ENCODE assay signal across 17 mouse cellular contexts in the genomic region with DNA sequence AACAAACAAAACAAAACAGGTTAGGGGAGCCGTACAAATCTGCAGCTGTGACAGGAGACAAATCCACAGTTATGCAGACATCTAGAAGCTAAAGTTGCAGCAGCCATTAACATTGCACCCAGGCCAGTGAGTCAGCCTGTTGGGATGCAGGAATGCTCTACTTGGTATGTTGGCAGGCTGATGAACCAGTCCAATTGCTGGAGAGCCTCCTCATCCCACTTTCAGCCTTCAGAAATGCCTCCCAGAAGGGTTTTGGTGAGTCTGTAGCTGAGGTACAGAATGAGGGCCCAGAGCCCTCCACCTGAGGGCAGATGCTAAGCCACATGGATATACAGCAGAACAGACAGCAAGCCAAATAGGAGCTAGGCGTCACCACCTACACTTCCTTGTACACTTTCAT.
DNase-seq lines count a peak whose midpoint lies in the region; ATAC-seq and TF ChIP-seq lines count a peak whose summit lies in the region.
"Had no signal": no experiment of that assay in that cellular context is flagged by ENCODE, and none has a peak within 500 bp of the region (broad histone marks: within the 10 kb centered on the region; RNA-seq: fewer than 3 reads in every experiment).

No protein-coding gene starts in this region.

- H3K9me3 ChIP-seq in heart, embryonic 14.5 days (ENCODE audit: control insufficient read depth, low read length): no peaks in the 10 kb centered on the region
- H3K9me3 ChIP-seq: forebrain, embryonic 15.5 days; midbrain, embryonic 15.5 days had no signal

- DNase-seq in heart, adult 18-20 months: no peak
- DNase-seq in 3134 (ENCODE audit: extremely low read depth, insufficient read length, low spot score): peak; percentile 73
- DNase-seq in Muller cell, postnatal 12 days (ENCODE audit: inconsistent ontology term): peak; percentile 91
- no peak for DNase-seq in T-cell, adult 2 months (ENCODE audit: low spot score)
- DNase-seq in gastrocnemius, postnatal 14 days: no peak
- DNase-seq: cerebellum, adult 11-12 months; heart, postnatal 14 days; kidney, adult 2 months; kidney, postnatal 36 days; left cerebral cortex, postnatal 4 days; right cerebral cortex, postnatal 4 days; thymus, adult 18-20 months had no signal

- H3K4me2 ChIP-seq in heart, embryonic 14.5 days (ENCODE audit: low read length): no peak overlapping the region
- H3K4me2 ChIP-seq: forebrain, embryonic 15.5 days; midbrain, embryonic 15.5 days had no signal

- peak overlapping the region; percentile 21 to 44 for H3K27ac ChIP-seq in heart, embryonic 14.5 days (replicated peaks in 1 of 2; ENCODE audit: control insufficient read depth in 1 of 2, insufficient read depth in 1 of 2, low read depth in 2 of 2, low read length in 2 of 2)
- peak overlapping the region; percentile 93 for H3K27ac ChIP-seq in embryonic fibroblast, embryonic 13.5 days (ENCODE audit: insufficient read depth, low read length)
- H3K27ac ChIP-seq: forebrain, embryonic 15.5 days; liver, embryonic 14.5 days; midbrain, embryonic 15.5 days had no signal

- ATAC-seq in heart, embryonic 14.5 days (ENCODE audit: insufficient number of reproducible peaks, insufficient read depth, low FRiP score, low read depth): no peak
- ATAC-seq: forebrain, embryonic 15.5 days; midbrain, embryonic 15.5 days had no signal

- no peak overlapping the region for H3K9ac ChIP-seq in heart, embryonic 14.5 days (ENCODE audit: low read length)
- H3K9ac ChIP-seq: forebrain, embryonic 15.5 days; liver, embryonic 14.5 days; midbrain, embryonic 15.5 days had no signal

- H3K4me1 ChIP-seq in heart, embryonic 14.5 days (ENCODE audit: control insufficient read depth in 2 of 2, insufficient read depth in 2 of 2, low read length in 2 of 2): peaks cover 10 to 38% of the 10 kb centered on the region in 2 experiments
- peaks cover 25% of the 10 kb centered on the region for H3K4me1 ChIP-seq in embryonic fibroblast, embryonic 13.5 days (ENCODE audit: control insufficient read depth, insufficient read depth, low read length)

- no peak for TF ChIP-seq POLR2A in embryonic fibroblast, embryonic 13.5 days (IDR thresholded peaks at IDR 0.05; ENCODE audit: low read depth, low read length)

- 78% methylated on average over 2 of the region's 2 CpGs for WGBS in heart, embryonic 14.5 days

- intact Hi-C loops in gastrocnemius, postnatal 14 days (cut with DNase I; ENCODE audit: low total_unique reads): no loop called here

- no peaks in the 10 kb centered on the region for H3K27me3 ChIP-seq in heart, embryonic 14.5 days (ENCODE audit: control insufficient read depth, insufficient read depth, low read length)
- H3K27me3 ChIP-seq: forebrain, embryonic 15.5 days; midbrain, embryonic 15.5 days had no signal

- no peaks in the 10 kb centered on the region; the same call in 1 of the 2 replicates for H3K36me3 ChIP-seq in heart, embryonic 14.5 days (ENCODE audit: control insufficient read depth, insufficient read depth, low read length)
- H3K36me3 ChIP-seq: forebrain, embryonic 15.5 days; midbrain, embryonic 15.5 days had no signal

- TF ChIP-seq CTCF in embryonic fibroblast, embryonic 13.5 days (IDR thresholded peaks at IDR 0.05; ENCODE audit: borderline replicate concordance, insufficient read depth, low read length): no peak

- H3K4me3 ChIP-seq in heart, embryonic 14.5 days (ENCODE audit: control insufficient read depth in 1 of 2, insufficient read depth in 1 of 2, low read depth in 1 of 2, low read length in 2 of 2): no peak overlapping the region
- no peak overlapping the region for H3K4me3 ChIP-seq in embryonic fibroblast, embryonic 13.5 days (ENCODE audit: insufficient read depth, low read length)
- H3K4me3 ChIP-seq: forebrain, embryonic 15.5 days; midbrain, embryonic 15.5 days had no signal

Comparison
In these comparisons a context has a peak if more than half of its experiments do, and no peak if none do; other contexts are left out.
1. DNase-seq: peak in 3134 (single experiment) and Muller cell, postnatal 12 days (single experiment); none in heart, adult 18-20 months (0 of 2), T-cell, adult 2 months (single experiment) and gastrocnemius, postnatal 14 days (single experiment).